Mouse (Mus musculus) brain, adult 2 months (tissue): ENCODE measurements at regions not wholly inside any gene's neighbourhood (a gene's known extent, or its start where the extent isn't known, plus 50 kb on each side); places are given as distances from the start of the nearest gene placed in this dataset.

ENCODE experiments used
- DNase-seq: peaks from one replicate; pipeline ENCODE4 v3.0.0; 2011; ENCODE audit warnings: low read depth, low spot score

- no peak for DNase-seq
Observed at GRCm38 (mm10) chr16:21362663-21363367, 60.1 kb upstream of the Vps8 start.

GRCm38 (mm10) chr16:21364885-21365284 is 58.0 kb upstream of the Vps8 start:
- no peak for DNase-seq

- peak; percentile 30 for DNase-seq
Observed at GRCm38 (mm10) chr16:21367449-21367848, 55.5 kb upstream of the Vps8 start.

GRCm38 (mm10) chr16:21368821-21369220 is 54.1 kb upstream of the Vps8 start:
- DNase-seq = no peak

GRCm38 (mm10) chr16:21369569-21370512 is 53.1 kb upstream of the Vps8 start:
- DNase-seq = no peak
